Mouse (Mus musculus) stomach, postnatal 0 days (tissue): ENCODE results near the gene Cog5.

Experiments used
- CTCF ChIP-seq: IDR thresholded peaks from 2 replicates; pipeline ENCODE4 v1.5.1; 2016; ENCODE audit warnings: antibody characterized with exemption, low read depth, mild to moderate bottlenecking, moderate library complexity
- EP300 ChIP-seq: optimal IDR thresholded peaks from 2 replicates; pipeline ENCODE3; 2016; ENCODE audit warnings: antibody characterized with exemption

DNA sequence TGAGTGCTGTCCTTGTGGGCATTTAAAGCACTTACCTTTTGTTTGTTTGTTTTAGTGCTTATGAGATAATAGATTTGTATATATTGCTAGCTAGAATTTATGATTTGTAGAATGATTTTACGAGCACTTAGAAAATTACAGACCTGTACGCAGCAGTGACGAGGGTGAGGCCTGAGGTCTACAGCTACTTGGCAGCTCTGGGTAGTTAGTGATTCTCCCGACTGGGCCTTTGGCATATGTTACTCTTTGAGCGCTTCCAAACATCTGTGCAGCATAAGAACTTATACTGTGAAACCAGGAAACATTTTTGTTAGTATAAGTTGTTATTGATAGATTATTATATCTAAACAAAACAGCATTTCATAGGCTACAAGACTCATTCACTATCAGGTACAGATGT, 46.7 kb downstream of the Cog5 start:
- TF ChIP-seq CTCF: no peak
- no peak for TF ChIP-seq EP300
